Mouse (Mus musculus) liver, embryonic 16.5 days (tissue): ENCODE data around the gene Kcnh6. TPM values are rescaled to one million over a fixed set of nuclear protein-coding genes. Genes with fewer than 3 reads are reported as not detected.

Experiments used
- ATAC-seq: fragments of 200-750 bp; cut with Nextera tagmentation; 2 replicates; pipeline ENCODE4 v1.8.0; 2017; ENCODE audit warnings: low read depth, mild to moderate bottlenecking, moderate number of reproducible peaks, moderate library complexity
- H3K27ac ChIP-seq: fragments of 300-500 bp; sonication (generic); 2 replicates; pipeline ENCODE4 v1.5.1; 2014; ENCODE audit warnings: mild to moderate bottlenecking, low read length
- H3K27me3 ChIP-seq: fragments of 300-500 bp; sonication (generic); 2 replicates; pipeline ENCODE4 v1.6.1; 2014; ENCODE audit warnings: low read depth, low read length, mixed read lengths; ENCODE audit not compliant: control insufficient read depth, insufficient read depth
- H3K36me3 ChIP-seq: fragments of 300-500 bp; sonication (generic); 2 replicates; pipeline ENCODE4 v1.6.1; 2014; ENCODE audit warnings: mild to moderate bottlenecking; ENCODE audit not compliant: control insufficient read depth, insufficient read depth
- H3K4me1 ChIP-seq: fragments of 300-500 bp; sonication (generic); 2 replicates; pipeline ENCODE4 v1.6.1; 2014; ENCODE audit warnings: low read depth, low read length, mixed read lengths; ENCODE audit not compliant: control insufficient read depth
- H3K4me2 ChIP-seq: fragments of 300-500 bp; sonication (generic); 2 replicates; pipeline ENCODE4 v1.6.1; 2014; ENCODE audit warnings: low read depth, low read length, mixed read lengths
- H3K4me3 ChIP-seq: fragments of 300-500 bp; sonication (generic); 2 replicates; pipeline ENCODE4 v1.5.1; 2014; ENCODE audit warnings: low read depth, mild to moderate bottlenecking, low read length
- H3K9ac ChIP-seq: fragments of 300-500 bp; sonication (generic); 2 replicates; pipeline ENCODE4 v1.6.1; 2014; ENCODE audit warnings: low read depth, low read length
- H3K9me3 ChIP-seq: fragments of 300-500 bp; sonication (generic); replicated peaks from 2 replicates; pipeline ENCODE4 v1.6.1; 2016; ENCODE audit warnings: low read length; ENCODE audit not compliant: control insufficient read depth
- WGBS: fragments of 180-500 bp; shearing (Covaris S2); extraction: QIAGEN DNeasy Blood & Tissue Kit; methylation state at CpG from one replicate; pipeline ENCODE4 v1.1.7; 2014; ENCODE audit not compliant: insufficient replicate concordance; 5-methylcytosine and 5-hydroxymethylcytosine counted together
- polyA plus RNA-seq: library from polyadenylated mRNA; unstranded; fragments of >200 nt; fragmentation: Nextera tagmentation; extraction: Ambion mirVana; gene quantifications from 2 replicates; pipeline ENCODE4 v1.2.1, GENCODE M21; 2015

Gene Kcnh6
- polyA plus RNA-seq, 1 experiment from 2014 or later, result 0.08 TPM

- H3K4me2 ChIP-seq, result no peak overlapping the region
- peaks cover 3% of the 10 kb centered on the region for H3K4me1 ChIP-seq
- no peaks in the 10 kb centered on the region for H3K27me3 ChIP-seq
- no peaks in the 10 kb centered on the region for H3K9me3 ChIP-seq
- H3K27ac ChIP-seq, result no peak overlapping the region; the same call in 1 of the 2 replicates
- no peak overlapping the region for H3K9ac ChIP-seq
- no peak overlapping the region for H3K4me3 ChIP-seq
- 85% methylated on average over 3 of the region's 3 CpGs for WGBS
- no peak for ATAC-seq
- H3K36me3 ChIP-seq, result peaks cover 15% of the 10 kb centered on the region
Observed at GRCm38 (mm10) chr11:106045780-106046179, 37.9 kb downstream of the Kcnh6 start.

- Histone ChIP-seq H3K4me1 (peaks cover 3% of the 10 kb centered on the region), H3K36me3 (peaks cover 21% of the 10 kb centered on the region), H3K27me3 (no peaks in the 10 kb centered on the region), H3K9ac (no peak overlapping the region), H3K4me3 (no peak overlapping the region), H3K27ac (peak overlapping the region; percentile 26; the same call in 1 of the 2 replicates), H3K9me3 (no peaks in the 10 kb centered on the region), H3K4me2 (no peak overlapping the region)
- ATAC-seq, result peak; percentile 66
- WGBS, result 68% methylated on average over 9 of the region's 9 CpGs
Observed at GRCm38 (mm10) chr11:106046584-106046983, 38.7 kb downstream of the Kcnh6 start.

GRCm38 (mm10) chr11:106053921-106054320, 46.0 kb downstream of the Kcnh6 start:
- no peaks in the 10 kb centered on the region for H3K27me3 ChIP-seq
- peak overlapping the region; percentile 59; the same call in 1 of the 2 replicates for H3K27ac ChIP-seq
- H3K4me3 ChIP-seq, result no peak overlapping the region
- 73% methylated on average over 2 of the region's 2 CpGs for WGBS
- no peaks in the 10 kb centered on the region for H3K9me3 ChIP-seq
- 0 out of 2 replicates have a peak, but pooled peaks have one; percentile 20 for ATAC-seq
- H3K36me3 ChIP-seq, result peaks cover 51% of the 10 kb centered on the region
- no peak overlapping the region for H3K9ac ChIP-seq
- H3K4me2 ChIP-seq, result no peak overlapping the region
- peaks cover 42% of the 10 kb centered on the region for H3K4me1 ChIP-seq

GRCm38 (mm10) chr11:106054600-106054999, 46.7 kb downstream of the Kcnh6 start:
- peak; percentile 47 for ATAC-seq
- Histone ChIP-seq H3K4me3 (no peak overlapping the region), H3K9me3 (no peaks in the 10 kb centered on the region), H3K27me3 (no peaks in the 10 kb centered on the region), H3K9ac (no peak overlapping the region), H3K36me3 (peaks cover 52% of the 10 kb centered on the region), H3K4me2 (no peak overlapping the region), H3K4me1 (peaks cover 42% of the 10 kb centered on the region), H3K27ac (peak overlapping the region; percentile 59)
- WGBS, result 54% methylated on average over 8 of the region's 8 CpGs

- no peak overlapping the region for H3K9ac ChIP-seq
- no peak overlapping the region for H3K4me3 ChIP-seq
- no peak overlapping the region for H3K4me2 ChIP-seq
- no peaks in the 10 kb centered on the region for H3K27me3 ChIP-seq
- no peaks in the 10 kb centered on the region for H3K9me3 ChIP-seq
- WGBS, result 38% methylated on average over 6 of the region's 6 CpGs
- no peak for ATAC-seq
- peak overlapping the region; percentile 89 for H3K27ac ChIP-seq
- H3K4me1 ChIP-seq, result peaks cover 42% of the 10 kb centered on the region
- peaks cover 54% of the 10 kb centered on the region for H3K36me3 ChIP-seq
Observed at GRCm38 (mm10) chr11:106055341-106055740, 47.4 kb downstream of the Kcnh6 start.

GRCm38 (mm10) chr11:106056819-106057491, 49.0 kb downstream of the Kcnh6 start:
- Histone ChIP-seq H3K9me3 (no peaks in the 10 kb centered on the region), H3K27ac (peak overlapping the region; percentile 89), H3K4me1 (peaks cover 42% of the 10 kb centered on the region), H3K4me2 (peak overlapping the region; percentile 47), H3K27me3 (no peaks in the 10 kb centered on the region), H3K36me3 (peaks cover 43% of the 10 kb centered on the region), H3K4me3 (no peak overlapping the region), H3K9ac (peak overlapping the region; percentile 57)
- 23% methylated on average over 8 of the region's 8 CpGs for WGBS
- peak; percentile 86 for ATAC-seq

- peaks cover 42% of the 10 kb centered on the region for H3K4me1 ChIP-seq
- WGBS, result 67% methylated on average over 8 of the region's 8 CpGs
- no peak for ATAC-seq
Observed at GRCm38 (mm10) chr11:106058020-106058419, 50.1 kb downstream of the Kcnh6 start.

GRCm38 (mm10) chr11:106060549-106060948, 52.6 kb downstream of the Kcnh6 start:
- H3K4me1 ChIP-seq, result peaks cover 34% of the 10 kb centered on the region
- H3K4me3 ChIP-seq, result no peak overlapping the region
- H3K27me3 ChIP-seq, result no peaks in the 10 kb centered on the region
- H3K9me3 ChIP-seq, result no peaks in the 10 kb centered on the region
- WGBS, result 35% methylated on average over 1 of the region's 1 CpGs
- H3K27ac ChIP-seq, result no peak overlapping the region
- ATAC-seq, result no peak
- no peak overlapping the region for H3K4me2 ChIP-seq
- H3K36me3 ChIP-seq, result peaks cover 16% of the 10 kb centered on the region
- H3K9ac ChIP-seq, result no peak overlapping the region

More at GRCm38 (mm10) chr11:106058020-106058419, 50.1 kb downstream of the Kcnh6 start:
- Histone ChIP-seq H3K36me3 (peaks cover 35% of the 10 kb centered on the region), H3K4me2 (no peak overlapping the region), H3K9ac (no peak overlapping the region), H3K4me3 (no peak overlapping the region), H3K27ac (no peak overlapping the region), H3K27me3 (no peaks in the 10 kb centered on the region), H3K9me3 (no peaks in the 10 kb centered on the region)

GRCm38 (mm10) chr11:106061311-106061710, 53.4 kb downstream of the Kcnh6 start:
- Histone ChIP-seq H3K27ac (no peak overlapping the region), H3K9ac (no peak overlapping the region), H3K9me3 (no peaks in the 10 kb centered on the region), H3K4me2 (no peak overlapping the region), H3K4me3 (no peak overlapping the region), H3K4me1 (peaks cover 29% of the 10 kb centered on the region), H3K27me3 (no peaks in the 10 kb centered on the region), H3K36me3 (peaks cover 14% of the 10 kb centered on the region)
- WGBS, result 84% methylated on average over 1 of the region's 1 CpGs
- ATAC-seq, result no peak
